Mouse (Mus musculus) cerebellum, adult 2 months (tissue): ENCODE results near the gene A730015C16Rik. TPM values are rescaled to one million over a fixed set of nuclear protein-coding genes. Genes with fewer than 3 reads are reported as not detected.

ENCODE experiments used
- DNase-seq, 2 experiments: peaks; one replicate each; pipeline ENCODE4 v3.0.0; 2021
- H3K27ac ChIP-seq: fragments of 200-500 bp; 2 replicates; pipeline ENCODE4 v1.5.1; 2012; ENCODE audit warnings: low read length, control low read depth, inconsistent platforms; ENCODE audit not compliant: insufficient read depth
- H3K27me3 ChIP-seq: fragments of 200-500 bp; 2 replicates; pipeline ENCODE4 v1.6.1; 2012; ENCODE audit warnings: inconsistent platforms, mild to moderate bottlenecking, low read length, moderate library complexity; ENCODE audit not compliant: control insufficient read depth, insufficient read depth
- H3K4me1 ChIP-seq: fragments of 200-500 bp; 2 replicates; pipeline ENCODE4 v1.6.1; 2011; ENCODE audit warnings: low read length; ENCODE audit not compliant: control insufficient read depth, insufficient read depth
- H3K4me3 ChIP-seq: fragments of 200-500 bp; replicated peaks from 2 replicates; pipeline ENCODE3; 2011; ENCODE audit warnings: mild to moderate bottlenecking, low read depth, low read length, control low read depth; ENCODE audit not compliant: insufficient read depth
- CTCF ChIP-seq: fragments of 200-500 bp; IDR thresholded peaks from 2 replicates; pipeline ENCODE4 v1.5.1; 2011; ENCODE audit warnings: low read depth, mild to moderate bottlenecking, control low read depth, low read length, moderate library complexity, borderline replicate concordance; ENCODE audit not compliant: insufficient read depth
- POLR2A ChIP-seq: fragments of 200-500 bp; IDR thresholded peaks from 2 replicates; pipeline ENCODE4 v1.6.1; 2011; ENCODE audit warnings: low read length, control low read depth, borderline replicate concordance; ENCODE audit not compliant: insufficient read depth
- WGBS: fragments of 180-500 bp; shearing (Covaris S2); methylation state at CpG from one replicate; pipeline ENCODE4 v1.1.7; 2018; 5-methylcytosine and 5-hydroxymethylcytosine counted together
- polyA plus RNA-seq: library from polyadenylated mRNA; depleted of rRNA; stranded (reverse); fragments of >200 nt; gene quantifications from 2 replicates; pipeline ENCODE4 v1.2.3, GENCODE M21; 2012; rRNA removed

Gene A730015C16Rik
- polyA plus RNA-seq, 1 experiment = not detected

DNA sequence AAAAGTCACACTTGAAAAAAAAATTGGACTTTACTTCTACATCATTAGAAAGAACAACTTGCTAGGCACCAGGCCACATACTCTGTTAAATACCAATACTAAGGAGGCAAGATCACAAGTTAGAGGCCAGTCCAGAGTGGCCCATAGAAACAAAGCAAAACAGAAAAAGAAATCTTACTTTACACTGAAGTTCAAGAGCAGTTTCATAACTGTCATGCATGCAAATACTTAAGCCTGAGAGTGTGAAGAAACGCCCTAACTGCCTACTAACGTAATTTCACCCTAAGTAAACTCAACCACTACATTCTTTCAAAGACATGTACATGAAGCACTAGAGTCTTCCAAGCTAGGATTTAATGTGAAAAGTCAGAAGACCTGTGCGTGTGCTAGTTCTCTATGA lies 22.7 kb downstream of the A730015C16Rik start:
- TF ChIP-seq CTCF = no peak
- no peak for TF ChIP-seq POLR2A
- H3K27me3 ChIP-seq = no peaks in the 10 kb centered on the region
- no peak for DNase-seq
- peaks cover 4% of the 10 kb centered on the region; the same call in 1 of the 2 replicates for H3K4me1 ChIP-seq
- H3K4me3 ChIP-seq = no peak overlapping the region
- H3K27ac ChIP-seq = no peak overlapping the region
- WGBS = 97% methylated on average over 3 of the region's 3 CpGs

DNA sequence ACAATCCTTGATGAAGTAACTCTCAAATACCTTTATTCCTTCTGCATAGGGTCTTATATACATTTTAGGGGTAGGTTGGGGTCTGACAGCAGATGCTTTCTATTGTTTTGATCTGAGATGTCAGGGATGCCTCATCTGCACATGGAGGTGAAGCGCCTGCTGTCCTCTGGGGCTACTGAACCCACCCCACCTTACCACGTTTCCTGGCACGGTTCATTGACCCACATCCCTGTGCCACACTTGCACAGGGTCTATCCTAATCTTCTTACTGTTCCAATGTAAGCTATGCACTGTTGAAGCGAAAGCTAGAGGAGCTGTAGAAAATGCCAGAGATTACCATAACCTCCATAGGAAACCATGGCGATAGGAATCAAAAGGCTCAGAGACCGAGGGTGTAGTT lies 36.9 kb downstream of the A730015C16Rik start:
- no peaks in the 10 kb centered on the region; the same call in 1 of the 2 replicates for H3K4me1 ChIP-seq
- H3K27ac ChIP-seq = no peak overlapping the region
- H3K27me3 ChIP-seq = no peaks in the 10 kb centered on the region
- H3K4me3 ChIP-seq = no peak overlapping the region
- TF ChIP-seq POLR2A = no peak
- TF ChIP-seq CTCF = no peak
- 55% methylated on average over 6 of the region's 6 CpGs for WGBS
- no peak for DNase-seq

DNA sequence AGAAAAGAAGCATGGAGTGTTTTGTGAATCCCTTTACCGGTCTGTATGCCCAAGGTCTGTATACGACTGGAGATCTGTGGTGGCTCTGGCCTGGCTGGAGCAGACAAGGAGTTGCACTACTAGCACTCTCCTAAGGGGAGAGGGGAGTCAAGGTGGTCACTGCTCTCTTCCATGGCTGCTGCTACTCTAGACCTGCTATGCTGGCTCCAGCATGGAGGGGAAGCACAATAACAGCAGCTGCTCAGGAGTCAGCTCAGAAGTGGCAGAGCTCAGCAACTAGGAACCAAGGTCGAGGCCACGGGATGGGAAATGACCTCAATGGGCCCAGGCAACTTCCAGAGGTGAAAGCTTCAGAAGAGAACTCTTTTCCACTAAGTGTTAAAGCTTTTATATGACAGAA lies 37.3 kb downstream of the A730015C16Rik start:
- no peak overlapping the region for H3K4me3 ChIP-seq
- H3K27me3 ChIP-seq = no peaks in the 10 kb centered on the region
- TF ChIP-seq CTCF (no peak), POLR2A (no peak)
- no peaks in the 10 kb centered on the region; the same call in 1 of the 2 replicates for H3K4me1 ChIP-seq
- DNase-seq = no peak
- H3K27ac ChIP-seq = no peak overlapping the region
- 70% methylated on average over 4 of the region's 4 CpGs for WGBS

DNA sequence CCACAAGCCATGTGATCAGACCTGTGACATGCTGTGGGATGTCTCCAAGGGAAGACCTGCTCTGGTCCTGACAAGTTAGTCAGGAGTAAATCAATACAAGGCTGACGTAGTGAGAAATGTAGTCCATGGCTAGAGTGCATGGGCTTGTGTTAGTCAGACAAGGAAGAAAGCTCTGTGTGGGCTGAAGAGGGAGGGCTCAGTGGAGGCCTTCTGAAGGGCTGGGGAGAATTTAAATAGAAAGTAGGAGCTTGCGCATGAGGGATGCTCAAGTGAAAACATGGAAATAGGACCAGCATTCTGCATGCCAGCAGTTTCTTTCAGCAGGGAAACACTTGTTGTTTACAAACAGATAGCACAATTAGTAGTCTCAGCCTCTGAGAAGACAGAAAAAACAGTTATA lies 44.9 kb downstream of the A730015C16Rik start:
- 89% methylated on average over 2 of the region's 2 CpGs for WGBS

DNA sequence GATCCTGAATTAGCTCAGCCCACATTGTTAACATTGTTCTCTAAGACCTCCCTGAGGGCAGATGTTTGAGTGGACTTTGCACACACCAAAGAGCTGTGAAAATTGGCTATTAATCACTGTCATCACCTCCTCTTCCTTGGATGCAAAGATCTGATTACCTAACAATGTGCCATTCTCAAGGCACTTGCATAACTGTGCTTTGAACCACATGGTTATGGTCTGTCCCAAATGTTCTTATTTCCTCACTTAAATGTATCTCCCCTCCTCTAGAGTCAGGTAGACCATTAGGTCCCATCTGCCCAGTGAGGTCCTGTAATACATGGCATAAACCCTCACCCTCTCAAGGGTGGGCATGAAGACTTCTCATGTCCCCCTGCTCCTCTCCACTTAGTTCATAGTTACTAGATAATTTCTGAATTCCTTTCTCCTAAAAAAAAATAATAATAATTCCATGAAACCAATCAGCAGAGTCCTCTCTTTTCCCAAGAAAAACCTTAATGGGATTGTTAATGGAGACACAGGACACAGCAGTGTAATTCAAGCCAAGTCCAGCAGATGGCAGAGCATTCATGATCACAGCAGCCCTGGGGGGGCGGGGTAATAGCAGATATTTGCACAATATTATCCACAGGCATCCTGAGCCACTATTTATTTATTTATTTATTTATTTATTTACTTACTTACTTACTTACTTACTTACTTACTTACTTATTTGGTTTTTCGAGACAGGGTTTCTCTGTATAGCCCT lies 50.2 kb downstream of the A730015C16Rik start:
- peak; percentile 69 for TF ChIP-seq CTCF
- TF ChIP-seq POLR2A = no peak
- Histone ChIP-seq H3K27me3 (no peaks in the 10 kb centered on the region), H3K27ac (no peak overlapping the region), H3K4me1 (no peaks in the 10 kb centered on the region), H3K4me3 (no peak overlapping the region)
- peak; percentile 62 to 66 for DNase-seq
- WGBS = 54% methylated on average over 2 of the region's 2 CpGs

More for the DNA sequence above, 44.9 kb downstream of the A730015C16Rik start:
- no peak for DNase-seq
- H3K27ac ChIP-seq = no peak overlapping the region
- H3K27me3 ChIP-seq = no peaks in the 10 kb centered on the region
- no peak for TF ChIP-seq CTCF
- TF ChIP-seq POLR2A = no peak
- no peak overlapping the region for H3K4me3 ChIP-seq
- H3K4me1 ChIP-seq = no peaks in the 10 kb centered on the region

Other genes with a start within 250 kb of the A730015C16Rik start
- 48.1 and 50.0 TPM in 2 replicates for gene Cc2d1b, start 228.7 kb downstream of the A730015C16Rik start, polyA plus RNA-seq
- 0.84 and 0.97 TPM in 2 replicates for gene 3110021N24Rik, start 129.0 kb downstream of the A730015C16Rik start, polyA plus RNA-seq
- 37.7 and 41.2 TPM in 2 replicates for gene Zfyve9, start 67.8 kb downstream of the A730015C16Rik start, polyA plus RNA-seq
- 84.4 and 84.7 TPM in 2 replicates for gene Btf3l4, start 15.0 kb downstream of the A730015C16Rik start, polyA plus RNA-seq
- gene Txndc12, start 14.0 kb downstream of the A730015C16Rik start, polyA plus RNA-seq = 51.3 and 53.6 TPM in 2 replicates
- gene Kti12, start 834 bp downstream of the A730015C16Rik start, polyA plus RNA-seq = 20.0 TPM in 2 replicates
- 40.1 and 42.5 TPM in 2 replicates for gene Rab3b, start 30.4 kb upstream of the A730015C16Rik start, polyA plus RNA-seq
- 136 and 150 TPM in 2 replicates for gene Nrd1, start 152.0 kb upstream of the A730015C16Rik start, polyA plus RNA-seq